Mouse (Mus musculus) layer of hippocampus, adult 9-11 months (tissue): ENCODE results near the gene Olfr616.
A peak's percentile ranks its signal among the peaks of the same experiment; 100 is the strongest.
"Not testable (repeated sequence)": the region's sequence is repeated elsewhere in the genome, so short reads cannot be mapped to it uniquely, and the experiment has no call there.

ENCODE experiments used
- DNase-seq: peaks from one replicate; pipeline ENCODE4 v3.0.0; 2022

Olfr616 gene

GRCm38 (mm10) chr7:103569043-103569442, at the start of gene Olfr616:
Gene Olfr616, minus strand, starts transcription at chr7:103569143.
- DNase-seq: peak; percentile 3

- no peak for DNase-seq
Measured at GRCm38 (mm10) chr7:103612434-103612833, 43.5 kb upstream of the Olfr616 start, which contains the start of gene Olfr620. Gene Olfr620, minus strand, starts transcription at chr7:103612534.

- no peak for DNase-seq
Measured at GRCm38 (mm10) chr7:103607425-103607824, 38.5 kb upstream of the Olfr616 start.

- no peak for DNase-seq
Measured at GRCm38 (mm10) chr7:103600275-103600674, 31.3 kb upstream of the Olfr616 start, which contains the start of gene Olfr619. Gene Olfr619, plus strand, starts transcription at chr7:103600575.

- no peak for DNase-seq
Measured at GRCm38 (mm10) chr7:103589803-103590202, 20.9 kb upstream of the Olfr616 start, which contains the start of gene Olfr618. Gene Olfr618, plus strand, starts transcription at chr7:103590103.

GRCm38 (mm10) chr7:103572761-103573160, 3.8 kb upstream of the Olfr616 start, which contains the start of gene Olfr617:
Gene Olfr617, plus strand, starts transcription at chr7:103573061.
- no peak for DNase-seq

- DNase-seq: no peak
Measured at GRCm38 (mm10) chr7:103555779-103556178, 13.2 kb downstream of the Olfr616 start, which contains the start of gene Olfr615. Gene Olfr615, plus strand, starts transcription at chr7:103556079.

- DNase-seq: no peak
Measured at GRCm38 (mm10) chr7:103547774-103548173, 21.2 kb downstream of the Olfr616 start, which contains the start of gene Olfr613. Gene Olfr613, plus strand, starts transcription at chr7:103548074.

GRCm38 (mm10) chr7:103542617-103543016, 26.3 kb downstream of the Olfr616 start, which contains the start of gene Olfr612:
Gene Olfr612, minus strand, starts transcription at chr7:103542717.
- not testable (repeated sequence) for DNase-seq

- not testable (repeated sequence) for DNase-seq
Measured at GRCm38 (mm10) chr7:103520746-103521145, 48.2 kb downstream of the Olfr616 start, which contains the start of gene Olfr611. Gene Olfr611, minus strand, starts transcription at chr7:103520846.
